ENCODE assay signal across 18 mouse cellular contexts in the genomic region with DNA sequence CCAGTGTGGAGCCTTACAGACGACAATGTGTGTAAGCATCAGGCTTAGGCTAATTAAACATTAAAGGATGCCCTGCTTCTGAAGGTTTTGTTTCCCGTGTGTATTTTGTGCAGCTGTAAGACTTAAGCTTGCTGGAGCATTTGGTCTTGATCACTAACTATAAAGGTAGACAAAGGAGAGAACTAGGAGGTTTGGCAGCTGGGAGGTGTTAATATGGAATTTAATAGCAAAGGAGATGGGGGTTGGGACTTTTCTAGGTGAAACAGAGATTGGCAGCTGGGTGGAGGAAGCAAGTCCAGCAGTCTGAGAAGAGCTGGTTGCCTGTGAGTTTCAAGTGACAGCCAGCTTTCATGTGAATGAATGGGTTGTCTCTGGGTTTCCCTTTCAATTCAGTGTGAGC. TPM values are rescaled to one million over a fixed set of nuclear protein-coding genes. Genes with fewer than 3 reads are reported as not detected.
DNase-seq lines count a peak whose midpoint lies in the region; ATAC-seq and TF ChIP-seq lines count a peak whose summit lies in the region.
"Had no signal": no experiment of that assay in that cellular context is flagged by ENCODE, and none has a peak within 500 bp of the region (broad histone marks: within the 10 kb centered on the region; RNA-seq: fewer than 3 reads in every experiment).

No protein-coding gene starts in this region.

- no peak for TF ChIP-seq CTCF in cerebellum, adult 2 months (IDR thresholded peaks at IDR 0.05; ENCODE audit: borderline replicate concordance, insufficient read depth, low read depth, low read length)

- H3K4me3 ChIP-seq in midbrain, embryonic 10.5 days, result peak overlapping the region; percentile 9; the same call in 1 of the 2 replicates
- H3K4me3 ChIP-seq in midbrain, embryonic 15.5 days, result no peak overlapping the region
- no peak overlapping the region for H3K4me3 ChIP-seq in hindbrain, embryonic 13.5 days
- no peak overlapping the region for H3K4me3 ChIP-seq in cerebellum, adult 2 months (replicated peaks; ENCODE audit: insufficient read depth, low read depth, low read length)
- H3K4me3 ChIP-seq: heart, adult 2 months; lung, embryonic 15.5 days; neural tube, embryonic 13.5 days had no signal

- no peak for ATAC-seq in midbrain, embryonic 15.5 days (replicated peaks)
- ATAC-seq in hindbrain, embryonic 13.5 days (ENCODE audit: low FRiP score), result no peak
- ATAC-seq in inflammation-experienced regulatory T-cells, adult 6 months, result no peak
- no peak for ATAC-seq in megakaryocyte-erythroid progenitor cell, adult 5-6 weeks (replicated peaks; ENCODE audit: low FRiP score, low TSS enrichment, poor library complexity, severe bottlenecking)
- ATAC-seq: intestine, postnatal 0 days had no signal

- WGBS in midbrain, embryonic 10.5 days, result 1% methylated on average over 2 of the region's 2 CpGs
- 2% methylated on average over 2 of the region's 2 CpGs for WGBS in midbrain, embryonic 15.5 days
- 7% methylated on average over 2 of the region's 2 CpGs for WGBS in hindbrain, embryonic 13.5 days
- WGBS in cerebellum, adult 2 months, result 62% methylated on average over 2 of the region's 2 CpGs

- no peaks in the 10 kb centered on the region for H3K9me3 ChIP-seq in midbrain, embryonic 10.5 days (replicated peaks)
- no peaks in the 10 kb centered on the region for H3K9me3 ChIP-seq in midbrain, embryonic 15.5 days
- no peaks in the 10 kb centered on the region for H3K9me3 ChIP-seq in hindbrain, embryonic 13.5 days
- H3K9me3 ChIP-seq: lung, embryonic 15.5 days; neural tube, embryonic 13.5 days had no signal

- H3K9ac ChIP-seq in midbrain, embryonic 15.5 days, result no peak overlapping the region
- H3K9ac ChIP-seq in hindbrain, embryonic 13.5 days, result 0 out of 2 replicates have a peak overlapping the region, but pooled peaks have one; percentile 13
- H3K9ac ChIP-seq: lung, embryonic 15.5 days; neural tube, embryonic 13.5 days had no signal

- peaks cover 55% of the 10 kb centered on the region for H3K4me1 ChIP-seq in midbrain, embryonic 10.5 days
- H3K4me1 ChIP-seq in midbrain, embryonic 15.5 days, result peaks cover 18% of the 10 kb centered on the region
- peaks cover 11% of the 10 kb centered on the region for H3K4me1 ChIP-seq in hindbrain, embryonic 13.5 days (replicated peaks)
- no peaks in the 10 kb centered on the region for H3K4me1 ChIP-seq in cerebellum, adult 2 months (ENCODE audit: control insufficient read depth, insufficient read depth, low read length)

- H3K4me2 ChIP-seq in midbrain, embryonic 15.5 days, result no peak overlapping the region
- no peak overlapping the region for H3K4me2 ChIP-seq in hindbrain, embryonic 13.5 days
- H3K4me2 ChIP-seq: liver, embryonic 11.5 days; lung, embryonic 15.5 days; neural tube, embryonic 13.5 days had no signal

- no peaks in the 10 kb centered on the region for H3K36me3 ChIP-seq in midbrain, embryonic 10.5 days
- no peaks in the 10 kb centered on the region for H3K36me3 ChIP-seq in midbrain, embryonic 15.5 days (replicated peaks)
- H3K36me3 ChIP-seq in hindbrain, embryonic 13.5 days, result no peaks in the 10 kb centered on the region
- H3K36me3 ChIP-seq: lung, embryonic 15.5 days; neural tube, embryonic 13.5 days had no signal

- peaks cover 28% of the 10 kb centered on the region for H3K27me3 ChIP-seq in midbrain, embryonic 10.5 days (ENCODE audit: low read depth, poor library complexity, severe bottlenecking)
- no peaks in the 10 kb centered on the region for H3K27me3 ChIP-seq in midbrain, embryonic 15.5 days (replicated peaks)
- H3K27me3 ChIP-seq in hindbrain, embryonic 13.5 days, result no peaks in the 10 kb centered on the region
- H3K27me3 ChIP-seq in cerebellum, adult 2 months (ENCODE audit: control insufficient read depth, insufficient read depth, low read length), result no peaks in the 10 kb centered on the region
- H3K27me3 ChIP-seq: lung, embryonic 15.5 days; neural tube, embryonic 13.5 days had no signal

- TF ChIP-seq POLR2A in cerebellum, adult 2 months (IDR thresholded peaks at IDR 0.05; ENCODE audit: borderline replicate concordance, insufficient read depth, low read length), result no peak

- peak overlapping the region; percentile 59; the same call in 1 of the 2 replicates for H3K27ac ChIP-seq in midbrain, embryonic 10.5 days (replicated peaks)
- H3K27ac ChIP-seq in midbrain, embryonic 15.5 days, result no peak overlapping the region
- H3K27ac ChIP-seq in hindbrain, embryonic 13.5 days, result no peak overlapping the region
- no peak overlapping the region for H3K27ac ChIP-seq in cerebellum, adult 2 months (ENCODE audit: insufficient read depth, low read length)
- H3K27ac ChIP-seq: heart, adult 2 months; lung, embryonic 15.5 days; neural tube, embryonic 13.5 days had no signal

- DNase-seq in midbrain, embryonic 10.5 days (ENCODE audit: low spot score), result peak; percentile 57
- peak; percentile 35 for DNase-seq in mesoderm, embryonic 11.5 days (ENCODE audit: low read depth, low spot score)
- DNase-seq in cerebellum, adult 2 months, result no peak
- no peak for DNase-seq in thymus, postnatal 0 days (ENCODE audit: low spot score)
- DNase-seq: cerebellum, postnatal 10 days; heart, adult 2 months; heart, postnatal 10 days; kidney, postnatal 4 days; thymus, postnatal 4 days had no signal

RNA-seq across cellular contexts. Expression of a gene that starts 34.0 kb away (rescaled TPM):
- 71.3 and 72.2 TPM in 2 replicates for polyA plus RNA-seq in midbrain, embryonic 10.5 days (2016; fragmentation: Nextera tagmentation; extraction: Ambion mirVana)
- polyA plus RNA-seq in midbrain, embryonic 15.5 days (2015; fragmentation: Nextera tagmentation; extraction: Ambion mirVana), result 43.6 and 45.8 TPM in 2 replicates
- polyA plus RNA-seq in hindbrain, embryonic 13.5 days (2015; fragmentation: Nextera tagmentation; extraction: Ambion mirVana), result 35.4 and 38.2 TPM in 2 replicates
- polyA plus RNA-seq in cerebellum, adult 2 months (2012; rRNA removed), result 11.8 and 13.1 TPM in 2 replicates
- polyA plus RNA-seq in inflammation-experienced regulatory T-cells, adult 6 months (2017; shearing (Covaris generic)), result under 1 TPM in 1 of 3 experiments, not detected in 2; 0.18 TPM
- 2.7 and 3.9 TPM in 2 replicates for polyA plus RNA-seq in thymus, postnatal 0 days (2015; fragmentation: Nextera tagmentation; extraction: Ambion mirVana)
- not detected in 2 replicates for total RNA-seq in megakaryocyte-erythroid progenitor cell, adult 5-6 weeks (2014; fragmentation: Nextera tagmentation)
- 0.42 TPM in 1 of 2 replicates, not detected in the other for total RNA-seq in megakaryocyte-erythroid progenitor cell, adult 5-6 weeks (2017)
- total RNA-seq: megakaryocyte, adult 5-6 weeks had no signal

Comparison
In these comparisons a context has a peak if more than half of its experiments do, and no peak if none do; other contexts are left out.
1. DNase-seq: peak in midbrain, embryonic 10.5 days (single experiment) and mesoderm, embryonic 11.5 days (single experiment); none in cerebellum, adult 2 months (0 of 2) and thymus, postnatal 0 days (single experiment).